Mouse (Mus musculus) lung, postnatal 0 days (tissue): ENCODE results near the gene Lrrc17.

Experiments
- CTCF ChIP-seq: IDR thresholded peaks from 2 replicates; pipeline ENCODE4 v1.5.1; 2016; ENCODE audit warnings: antibody characterized with exemption, mild to moderate bottlenecking
- EP300 ChIP-seq: IDR thresholded peaks from 2 replicates; pipeline ENCODE4 v1.6.1; 2016; ENCODE audit warnings: antibody characterized with exemption, mild to moderate bottlenecking, control low read depth

DNA sequence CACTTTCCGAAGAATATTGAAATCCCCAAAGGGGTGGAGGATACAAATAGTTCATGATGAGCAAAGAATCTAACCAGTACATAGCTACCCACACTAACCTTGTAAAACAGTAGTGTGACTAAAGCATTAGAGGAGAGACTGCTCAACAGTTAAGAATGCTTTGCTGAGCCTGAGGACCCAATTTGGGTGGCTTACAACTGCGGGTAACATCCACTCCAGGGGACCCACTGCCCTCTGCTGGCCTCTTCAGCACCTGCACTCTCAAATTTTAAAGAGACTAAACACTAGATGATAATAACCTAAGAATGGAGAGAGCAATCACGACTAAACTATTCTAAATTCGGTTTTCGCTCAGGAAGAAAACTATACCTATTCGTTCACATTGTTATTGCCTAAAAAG is 43.4 kb downstream of the Lrrc17 start:
- TF ChIP-seq CTCF (peak; percentile 84), EP300 (no peak)
